In the genomic region with DNA sequence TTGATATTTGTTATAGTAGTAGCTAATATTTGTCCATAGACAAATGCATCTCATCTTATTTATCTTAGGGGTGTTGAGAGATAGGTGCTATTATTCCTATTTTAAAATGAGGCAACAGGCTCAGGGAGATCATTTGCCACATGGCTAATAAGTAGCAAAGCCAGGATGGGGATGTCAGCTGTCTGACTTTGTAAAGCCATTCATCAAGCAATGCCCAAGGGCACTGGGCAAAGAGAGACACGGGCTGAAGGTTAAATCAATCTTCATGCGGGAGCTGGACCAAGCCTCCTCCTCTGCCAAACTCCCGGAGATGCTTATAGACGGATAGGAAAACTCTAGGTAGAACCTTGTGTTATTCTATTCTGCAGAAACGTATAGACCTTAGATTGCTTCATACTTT, we compare ENCODE assay signal across 30 mouse cellular contexts. TPM values are rescaled to one million over a fixed set of nuclear protein-coding genes. Genes with fewer than 3 reads are reported as not detected.
DNase-seq lines count a peak whose midpoint lies in the region; ATAC-seq and TF ChIP-seq lines count a peak whose summit lies in the region.
"Had no signal": no experiment of that assay in that cellular context is flagged by ENCODE, and none has a peak within 500 bp of the region (broad histone marks: within the 10 kb centered on the region; RNA-seq: fewer than 3 reads in every experiment).

No protein-coding gene starts in this region.

- H3K9me3 ChIP-seq in hindbrain, embryonic 13.5 days: no peaks in the 10 kb centered on the region
- H3K9me3 ChIP-seq in hindbrain, embryonic 16.5 days (ENCODE audit: control insufficient read depth, low read length): no peaks in the 10 kb centered on the region
- H3K9me3 ChIP-seq: embryonic facial prominence, embryonic 12.5 days; forebrain, embryonic 12.5 days; heart, embryonic 12.5 days; limb, embryonic 10.5 days; liver, embryonic 12.5 days; midbrain, embryonic 12.5 days; neural tube, embryonic 12.5 days had no signal

- H3K9ac ChIP-seq in hindbrain, embryonic 13.5 days: no peak overlapping the region
- H3K9ac ChIP-seq in hindbrain, embryonic 16.5 days (ENCODE audit: low read depth, low read length): no peak overlapping the region
- H3K9ac ChIP-seq in liver, adult 2 months (ENCODE audit: low read depth, low read length): no peak overlapping the region
- H3K9ac ChIP-seq: embryonic facial prominence, embryonic 12.5 days; forebrain, embryonic 12.5 days; liver, embryonic 12.5 days; midbrain, embryonic 12.5 days; neural tube, embryonic 12.5 days had no signal

- H3K4me1 ChIP-seq in hindbrain, embryonic 13.5 days (replicated peaks): peaks cover 9% of the 10 kb centered on the region
- peaks cover 6% of the 10 kb centered on the region; the same call in 1 of the 2 replicates for H3K4me1 ChIP-seq in hindbrain, embryonic 16.5 days (ENCODE audit: control insufficient read depth, insufficient read depth, low read depth, low read length)
- H3K4me1 ChIP-seq in liver, adult 2 months (ENCODE audit: control insufficient read depth, insufficient read depth, low read length): peaks cover 8% of the 10 kb centered on the region; the same call in 1 of the 2 replicates
- H3K4me1 ChIP-seq: heart, embryonic 12.5 days; liver, embryonic 12.5 days had no signal

- no peaks in the 10 kb centered on the region for H3K36me3 ChIP-seq in hindbrain, embryonic 13.5 days
- no peaks in the 10 kb centered on the region for H3K36me3 ChIP-seq in hindbrain, embryonic 16.5 days (ENCODE audit: control insufficient read depth, insufficient read depth, low read length)
- no peaks in the 10 kb centered on the region for H3K36me3 ChIP-seq in liver, adult 2 months (ENCODE audit: control insufficient read depth, insufficient read depth, low read length)
- H3K36me3 ChIP-seq: embryonic facial prominence, embryonic 12.5 days; forebrain, embryonic 12.5 days; heart, embryonic 12.5 days; limb, embryonic 10.5 days; liver, embryonic 12.5 days; midbrain, embryonic 12.5 days; neural tube, embryonic 12.5 days had no signal

- H3K4me3 ChIP-seq in hindbrain, embryonic 13.5 days: no peak overlapping the region
- H3K4me3 ChIP-seq in hindbrain, embryonic 16.5 days (ENCODE audit: low read length): no peak overlapping the region
- H3K4me3 ChIP-seq in liver, adult 2 months (ENCODE audit: insufficient read depth, low read depth, low read length): no peak overlapping the region
- H3K4me3 ChIP-seq: embryonic facial prominence, embryonic 12.5 days; forebrain, embryonic 12.5 days; limb, embryonic 10.5 days; liver, embryonic 12.5 days; midbrain, embryonic 12.5 days; neural tube, embryonic 12.5 days had no signal

- DNase-seq in adrenal gland, postnatal 36 days: peak; percentile 49 to 50
- no peak for DNase-seq in adrenal gland, postnatal 4 days (ENCODE audit: low spot score in 2 of 2)
- peak; percentile 84 for DNase-seq in liver, adult 2 months (ENCODE audit: extremely low read depth, low read depth, low spot score)
- no peak for DNase-seq in liver
- peak; percentile 12 for DNase-seq in retina, postnatal 1 day
- DNase-seq: cerebellum, adult 18-20 months; cerebellum, postnatal 25 days; gastrocnemius, postnatal 10 days; heart, postnatal 10 days; kidney, postnatal 4 days; lung, adult 2 months; lung, postnatal 14 days; thymus, postnatal 14 days had no signal

- TF ChIP-seq CTCF in liver, adult 2 months (IDR thresholded peaks at IDR 0.05; ENCODE audit: low read depth, low read length): no peak

- no peak overlapping the region for H3K27ac ChIP-seq in hindbrain, embryonic 13.5 days
- H3K27ac ChIP-seq in hindbrain, embryonic 16.5 days (ENCODE audit: low read depth, low read length): no peak overlapping the region
- H3K27ac ChIP-seq in liver, adult 2 months (replicated peaks; ENCODE audit: insufficient read depth, low read depth, low read length): no peak overlapping the region
- H3K27ac ChIP-seq: embryonic facial prominence, embryonic 12.5 days; left cerebral cortex, adult 2 months; limb, embryonic 10.5 days; liver, embryonic 12.5 days; neural tube, embryonic 12.5 days had no signal

- no peak for TF ChIP-seq POLR2A in liver, adult 2 months (IDR thresholded peaks at IDR 0.05; ENCODE audit: extremely low read depth, insufficient read depth, low read length)

- no peak for ATAC-seq in hindbrain, embryonic 13.5 days (ENCODE audit: low FRiP score)
- ATAC-seq in hindbrain, embryonic 16.5 days: no peak
- ATAC-seq: intestine, postnatal 0 days; liver, embryonic 12.5 days had no signal

- 0 out of 2 replicates have a peak, but pooled peaks cover 3% of the 10 kb centered on the region for H3K27me3 ChIP-seq in hindbrain, embryonic 13.5 days
- no peaks in the 10 kb centered on the region for H3K27me3 ChIP-seq in hindbrain, embryonic 16.5 days (replicated peaks; ENCODE audit: control insufficient read depth, insufficient read depth, low read length)
- H3K27me3 ChIP-seq in liver, adult 2 months (ENCODE audit: control insufficient read depth, insufficient read depth, low read length): no peaks in the 10 kb centered on the region
- H3K27me3 ChIP-seq: embryonic facial prominence, embryonic 12.5 days; forebrain, embryonic 12.5 days; heart, embryonic 12.5 days; liver, embryonic 12.5 days; midbrain, embryonic 12.5 days; neural tube, embryonic 12.5 days had no signal

- 45% methylated on average over 5 of the region's 5 CpGs for WGBS in hindbrain, embryonic 13.5 days
- 36% methylated on average over 5 of the region's 5 CpGs for WGBS in hindbrain, embryonic 16.5 days
- 32% methylated on average over 5 of the region's 5 CpGs for WGBS in liver, adult 2 months

- peaks cover 4% of the 10 kb centered on the region; the same call in 1 of the 2 replicates for H3K79me2 ChIP-seq in liver, adult 2 months (ENCODE audit: control insufficient read depth, insufficient read depth, low read length)

- H3K4me2 ChIP-seq in hindbrain, embryonic 13.5 days: 0 out of 2 replicates have a peak overlapping the region, but pooled peaks have one; percentile 68
- no peak overlapping the region for H3K4me2 ChIP-seq in hindbrain, embryonic 16.5 days (ENCODE audit: low read length)
- H3K4me2 ChIP-seq: liver, embryonic 12.5 days; neural tube, embryonic 12.5 days had no signal

RNA-seq across cellular contexts. Expression of gene Palmd, which starts 1.0 kb away (rescaled TPM):
- total RNA-seq in adrenal gland, postnatal 36 days (2021): 10 to 100 TPM; 42.0 to 47.2 TPM
- total RNA-seq in adrenal gland, postnatal 4 days (2021): 10 to 100 TPM; 33.4 to 42.1 TPM
- polyA plus RNA-seq in hindbrain, embryonic 13.5 days (2015; fragmentation: Nextera tagmentation; extraction: Ambion mirVana): 7.5 and 7.8 TPM in 2 replicates
- polyA plus RNA-seq in hindbrain, embryonic 16.5 days (2015; fragmentation: Nextera tagmentation; extraction: Ambion mirVana): 9.6 and 10.7 TPM in 2 replicates
- 14.2 and 16.5 TPM in 2 replicates for total RNA-seq in liver, adult 2 months (2014; rRNA removed)
- polyA plus RNA-seq in liver, adult 2 months (2012; rRNA removed): 6.6 and 6.9 TPM in 2 replicates
- total RNA-seq: granulocyte monocyte progenitor cell, adult 5-6 weeks; megakaryocyte progenitor cell, adult 5-6 weeks had no signal

RNA-seq across cellular contexts. Expression of gene 4930455H04Rik, which starts 1.7 kb away (rescaled TPM):
- under 1 TPM in 1 of 2 experiments, not detected in 1; 0.20 TPM for total RNA-seq in adrenal gland, postnatal 36 days (2021)
- not detected for total RNA-seq in adrenal gland, postnatal 4 days (2021)
- not detected in 2 replicates for polyA plus RNA-seq in hindbrain, embryonic 13.5 days (2015; fragmentation: Nextera tagmentation; extraction: Ambion mirVana)
- polyA plus RNA-seq in hindbrain, embryonic 16.5 days (2015; fragmentation: Nextera tagmentation; extraction: Ambion mirVana): not detected in 2 replicates
- total RNA-seq in liver, adult 2 months (2014; rRNA removed): 0.09 TPM in 1 of 2 replicates, not detected in the other
- not detected in 2 replicates for polyA plus RNA-seq in liver, adult 2 months (2012; rRNA removed)
- total RNA-seq: ES-E14; granulocyte monocyte progenitor cell, adult 5-6 weeks; layer of hippocampus, postnatal 10 days; left cerebral cortex, adult 2 months; megakaryocyte progenitor cell, adult 5-6 weeks had no signal
- polyA plus RNA-seq: embryonic facial prominence, embryonic 12.5 days; forebrain, embryonic 12.5 days; heart, embryonic 12.5 days; intestine, postnatal 0 days; kidney, embryonic 16.5 days; limb, embryonic 10.5 days; liver, embryonic 12.5 days; lung, adult 2 months; midbrain, embryonic 12.5 days; neural tube, embryonic 12.5 days; spleen, adult 2 months had no signal

Comparison
In these comparisons a context has a peak if more than half of its experiments do, and no peak if none do; other contexts are left out.
1. DNase-seq: peak in adrenal gland, postnatal 36 days (2 of 2), liver, adult 2 months (single experiment) and retina, postnatal 1 day (single experiment); none in adrenal gland, postnatal 4 days (0 of 2) and liver (single experiment).